Mouse (Mus musculus) kidney, postnatal 36 days (tissue): ENCODE measurements around the gene Tepsin.

Experiments
- DNase-seq, 2 experiments: peaks; one replicate each; pipeline ENCODE4 v3.0.0; 2021 to 2022; ENCODE audit warnings: mixed read lengths in 2 of 2

The Tepsin gene

DNA sequence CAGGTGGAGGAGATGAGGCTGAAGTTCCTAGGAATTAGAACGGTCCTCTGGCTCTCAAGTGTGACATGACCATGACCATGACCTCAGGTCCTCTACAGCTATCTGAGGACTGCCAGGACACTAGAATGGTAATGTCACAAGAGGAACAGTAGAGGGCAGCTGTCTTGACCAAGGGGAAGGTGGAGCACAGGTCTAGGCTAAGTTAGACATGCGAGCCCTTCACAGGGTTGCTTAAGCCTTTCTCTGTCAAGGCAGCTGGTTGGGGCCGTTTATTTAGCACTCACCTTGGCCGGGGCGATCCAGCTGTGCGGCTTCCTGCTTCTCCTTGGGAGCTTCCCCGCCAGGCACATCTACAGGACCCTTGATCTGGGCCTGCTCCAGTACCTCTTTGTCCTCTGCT is 12.0 kb upstream of the Tepsin start:
- no peak for DNase-seq

DNA sequence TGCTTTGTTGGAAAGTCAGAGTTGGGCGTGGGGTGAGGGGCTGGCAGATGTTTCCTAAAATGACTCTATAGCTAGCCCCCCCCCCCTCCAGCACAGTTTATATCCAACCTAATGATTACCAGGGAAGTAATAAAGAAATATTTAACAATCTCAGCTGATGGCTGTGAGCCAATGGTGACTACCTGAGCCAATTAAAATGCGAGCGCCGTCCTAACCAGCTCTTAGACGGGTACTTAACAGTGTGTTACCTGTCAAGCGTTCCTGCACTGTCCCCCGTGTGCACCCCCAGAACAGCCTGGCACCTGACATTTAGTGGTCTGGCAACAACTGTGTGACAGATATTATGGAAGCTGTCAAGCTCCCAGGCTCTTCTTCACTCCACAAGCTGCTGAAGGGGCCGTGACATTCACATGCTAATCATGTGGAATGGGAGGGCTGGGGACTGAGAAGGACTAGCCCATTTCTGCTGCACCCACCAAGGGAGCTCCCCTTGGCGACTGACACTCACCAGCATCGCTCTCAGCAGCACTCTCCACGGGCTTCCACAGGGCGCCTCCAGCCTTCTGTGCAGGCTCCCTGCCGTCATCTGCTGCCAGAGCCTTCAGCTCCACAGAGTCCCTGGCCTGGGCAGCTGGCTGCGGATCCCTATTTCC is 11.2 kb upstream of the Tepsin start:
- DNase-seq = peak in 1 of 2 experiments; percentile 43

- DNase-seq = peak; percentile 58 to 76
Measured at GRCm38 (mm10) chr11:120107796-120108195, 9.3 kb upstream of the Tepsin start.

GRCm38 (mm10) chr11:120107026-120107425 is 8.5 kb upstream of the Tepsin start:
- DNase-seq = peak in 1 of 2 experiments; percentile 47

DNA sequence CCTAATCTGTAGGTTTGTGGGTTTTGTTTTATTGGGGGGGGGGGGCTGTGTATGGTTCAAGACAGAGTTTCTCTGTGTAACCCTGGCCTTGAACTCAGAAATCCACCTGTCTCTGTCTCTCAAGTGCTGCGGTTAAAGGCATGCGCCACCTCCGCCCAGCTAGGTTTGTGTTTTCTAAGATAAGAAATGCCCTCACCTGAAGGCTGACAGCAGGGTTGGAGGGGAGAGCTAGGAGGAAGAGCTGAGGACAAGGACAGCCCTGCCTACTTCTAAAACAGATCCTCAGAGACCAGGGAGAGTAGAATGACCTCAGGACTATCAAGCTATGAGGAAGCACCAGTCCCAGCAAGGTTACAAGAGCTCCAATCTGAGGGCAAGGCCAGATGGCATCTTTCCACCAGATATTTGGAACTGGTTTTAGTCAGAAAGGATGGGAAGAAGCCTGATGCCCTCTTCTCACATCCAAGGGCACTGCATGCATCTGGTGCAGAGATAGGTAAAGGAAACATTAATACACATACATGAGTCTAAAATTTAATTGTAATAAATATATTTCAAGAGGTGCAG is 5.0 kb upstream of the Tepsin start:
- no peak for DNase-seq

- DNase-seq = peak; percentile 76 to 86
Measured at GRCm38 (mm10) chr11:120101036-120101435, 2.5 kb upstream of the Tepsin start.

DNA sequence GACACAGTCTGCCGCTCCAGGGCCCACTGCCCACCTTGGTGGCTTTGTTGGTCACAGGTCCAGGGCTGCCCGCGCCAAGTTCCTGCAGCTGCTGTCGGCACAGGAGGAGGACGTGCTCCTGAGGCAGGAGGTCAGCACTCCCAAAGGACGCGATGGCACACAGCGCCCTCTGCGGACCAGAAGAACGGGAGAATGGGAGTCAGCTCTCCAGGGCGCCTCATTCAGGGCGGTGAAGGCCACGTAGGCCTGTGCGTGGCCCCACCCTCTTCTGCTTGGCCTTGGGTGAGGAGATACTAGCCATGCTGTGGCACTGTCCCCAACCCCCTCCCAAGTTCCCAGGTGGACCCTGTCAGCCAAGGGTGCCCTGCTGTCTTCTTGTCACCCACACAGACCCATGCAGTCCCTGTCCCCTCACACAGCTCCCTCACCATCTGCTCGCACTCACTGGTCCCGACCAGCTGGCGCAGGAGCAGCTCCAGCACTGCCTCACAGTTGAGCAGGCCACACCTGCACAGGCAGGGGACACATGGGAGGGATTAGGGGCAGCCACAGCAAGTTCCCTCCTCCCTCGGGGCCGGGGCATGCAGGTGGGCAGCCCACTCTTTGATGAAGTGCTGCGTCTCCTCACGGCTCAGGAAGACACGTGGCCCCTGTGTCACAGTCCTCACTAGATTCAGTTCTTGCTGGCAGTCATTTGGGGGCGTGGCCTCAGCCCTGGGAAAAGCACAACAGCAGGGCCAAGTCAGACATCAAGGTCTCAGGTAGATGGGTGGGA is 5.5 kb downstream of the Tepsin start:
- DNase-seq = no peak

- DNase-seq = no peak
Measured at GRCm38 (mm10) chr11:120090661-120091060, 7.9 kb downstream of the Tepsin start.

GRCm38 (mm10) chr11:120086702-120087152 is 11.8 kb downstream of the Tepsin start, which contains the start of gene Cep131:
Gene Cep131 (minus strand): TSS chr11:120086827.
- DNase-seq = peak; percentile 99

DNA sequence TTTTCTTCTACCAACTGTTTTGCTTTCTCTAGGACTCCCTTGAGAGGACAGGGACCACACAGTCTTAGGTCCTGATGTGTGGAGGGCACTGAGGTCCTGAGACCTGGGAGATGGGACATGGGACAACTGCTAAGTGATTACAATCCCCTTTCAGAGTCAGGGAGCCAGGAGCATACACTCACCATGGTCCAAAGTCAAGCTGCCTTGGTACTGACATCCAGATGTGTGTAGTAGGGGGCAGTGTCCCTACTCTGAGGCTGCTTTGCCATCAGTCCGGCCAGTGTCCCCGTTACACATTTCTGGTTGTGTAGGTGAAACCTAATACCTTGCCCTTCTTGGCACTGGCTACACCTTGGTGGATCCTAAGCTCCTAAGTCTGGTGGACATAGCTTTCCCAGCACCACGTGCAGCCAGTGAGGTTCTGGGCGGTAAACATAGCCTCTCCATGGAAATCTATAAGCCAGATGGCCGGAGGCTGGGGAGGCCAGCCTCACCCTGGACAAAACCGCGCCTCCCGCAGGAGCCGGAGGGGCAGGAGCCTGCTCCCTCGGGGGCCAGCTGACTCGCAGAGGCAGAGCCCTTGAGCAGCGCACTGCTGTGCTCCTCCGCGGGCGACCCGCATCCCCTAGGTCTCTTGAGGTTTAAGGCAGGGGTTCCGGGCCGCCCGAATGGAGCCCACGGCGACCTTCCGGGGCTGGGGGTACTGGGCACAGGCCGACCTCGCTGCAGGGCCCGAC is 12.5 kb downstream of the Tepsin start:
- peak in 1 of 2 experiments; percentile 47 for DNase-seq

DNA sequence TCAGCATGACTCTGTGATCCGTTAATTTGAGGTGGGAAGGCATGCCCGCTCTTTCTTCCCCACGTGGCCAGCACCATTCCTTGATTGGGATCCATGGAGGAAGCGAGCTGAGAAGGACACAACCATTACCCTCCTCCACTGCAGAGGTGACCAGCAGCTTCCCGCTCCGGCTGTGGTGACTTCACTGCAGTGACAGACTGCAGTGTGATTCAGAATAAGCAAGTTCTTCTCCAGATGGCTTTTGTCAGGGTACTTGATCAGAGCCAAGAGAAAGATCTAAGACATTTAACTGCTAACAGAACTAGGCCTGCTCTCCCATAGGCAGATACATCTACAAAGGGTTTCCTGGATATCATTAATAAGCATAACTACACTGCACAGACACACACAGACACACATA is 18.2 kb downstream of the Tepsin start:
- DNase-seq = no peak

DNA sequence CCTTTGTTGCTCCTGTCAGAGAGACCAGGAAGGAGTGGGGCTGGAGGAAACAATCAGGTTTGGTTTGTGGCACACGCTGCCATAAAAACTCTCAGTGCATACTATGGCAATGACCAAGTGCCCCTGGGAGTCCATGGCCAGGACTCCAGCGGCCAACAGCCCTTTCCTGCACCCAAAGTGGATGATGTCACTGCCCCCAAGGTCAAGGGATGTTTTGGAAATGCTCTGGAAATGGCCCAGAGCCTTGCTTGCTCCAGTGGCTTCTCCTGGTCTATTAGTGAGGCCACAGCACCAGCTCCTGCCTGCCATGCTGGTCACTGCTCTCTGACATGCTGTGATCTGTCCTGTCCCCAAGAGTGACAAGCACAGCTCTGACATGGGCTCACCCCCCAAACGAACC is 22.3 kb downstream of the Tepsin start:
- DNase-seq = no peak

DNA sequence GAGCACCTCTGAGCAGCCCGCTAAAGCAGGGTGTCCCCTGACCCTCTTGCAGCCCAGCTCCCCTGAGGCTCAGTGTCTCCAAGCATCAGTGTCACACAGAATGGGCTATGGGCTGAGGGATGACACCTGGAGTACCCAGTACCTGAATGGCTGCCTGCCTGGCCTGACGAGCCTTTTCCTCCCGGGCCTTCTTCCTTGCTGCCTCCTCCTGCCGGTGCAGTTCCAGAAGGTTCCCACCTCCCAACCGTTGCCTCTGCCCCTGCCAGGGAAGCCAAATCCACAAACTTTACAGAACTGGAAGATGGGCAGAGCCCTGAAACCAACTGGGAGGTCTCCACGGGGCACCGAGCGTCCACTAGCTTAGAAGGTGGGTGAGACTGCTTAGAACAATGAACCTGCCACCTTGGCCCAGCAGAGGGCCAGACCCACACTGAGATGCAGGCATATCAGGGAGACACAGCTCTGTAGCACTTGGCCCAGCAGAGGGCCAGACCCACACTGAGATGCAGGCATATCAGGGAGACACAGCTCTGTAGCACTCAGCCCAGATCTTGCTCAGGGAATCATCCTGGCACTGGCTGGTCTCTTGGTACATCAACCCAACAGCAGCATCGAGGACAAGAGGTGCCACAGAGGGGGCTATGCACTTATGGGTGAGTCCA is 25.4 kb downstream of the Tepsin start:
- DNase-seq = no peak

DNA sequence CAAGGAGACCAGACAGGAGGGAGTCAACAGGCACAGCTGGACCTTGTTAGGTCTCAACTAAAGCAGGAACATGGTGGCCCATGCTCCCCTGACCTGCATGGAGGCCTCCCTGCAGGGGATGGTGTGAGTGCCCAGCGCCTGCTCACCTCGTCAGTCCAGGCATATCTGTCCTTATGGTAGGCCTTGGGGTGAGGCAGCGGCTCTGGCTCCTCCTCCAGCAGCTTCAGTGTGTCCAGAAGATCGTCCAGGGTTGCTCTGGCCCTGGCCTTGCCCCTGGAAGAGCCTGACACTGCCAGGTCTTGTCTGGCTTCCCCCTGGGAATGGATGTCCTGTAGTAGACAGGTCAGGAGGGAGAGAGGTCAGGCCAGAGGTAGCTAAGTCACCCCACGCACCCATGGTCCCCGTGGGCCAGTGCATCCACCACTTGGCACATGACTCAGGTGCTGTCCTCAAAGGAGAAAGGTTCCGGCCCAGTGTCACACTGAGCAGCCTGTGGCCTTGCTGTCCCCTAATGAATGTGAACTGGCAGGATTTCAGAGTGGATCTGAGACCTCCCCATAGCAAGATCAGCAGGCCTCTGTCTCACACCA is 26.7 kb downstream of the Tepsin start:
- DNase-seq = no peak

GRCm38 (mm10) chr11:120071065-120071464 is 27.5 kb downstream of the Tepsin start:
- DNase-seq = no peak

GRCm38 (mm10) chr11:120070286-120070930 is 28.1 kb downstream of the Tepsin start:
- DNase-seq = no peak

- no peak for DNase-seq
Measured at GRCm38 (mm10) chr11:120069261-120069660, 29.3 kb downstream of the Tepsin start.

GRCm38 (mm10) chr11:120067834-120068233 is 30.7 kb downstream of the Tepsin start:
- no peak for DNase-seq

DNA sequence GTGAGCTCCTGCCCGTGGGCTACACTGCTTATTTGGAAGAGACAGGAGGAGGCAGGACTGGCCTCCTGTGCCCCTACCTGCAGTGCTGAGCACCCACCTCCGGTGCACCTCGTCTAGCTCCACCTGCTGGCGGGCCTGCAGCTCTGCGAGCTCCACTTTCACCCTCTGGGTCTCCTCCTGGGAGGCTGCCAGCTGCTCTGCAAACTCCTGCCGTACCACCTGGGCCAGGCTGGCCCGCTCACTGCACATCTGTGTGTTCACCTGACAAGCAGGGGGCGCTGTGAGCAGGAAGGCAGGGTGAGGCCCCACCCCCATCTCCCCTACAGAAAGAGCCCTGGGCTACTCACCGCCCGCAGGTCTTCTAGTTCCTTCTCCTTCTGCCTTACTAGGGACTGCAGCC is 33.2 kb downstream of the Tepsin start:
- DNase-seq = peak; percentile 61 to 84

DNA sequence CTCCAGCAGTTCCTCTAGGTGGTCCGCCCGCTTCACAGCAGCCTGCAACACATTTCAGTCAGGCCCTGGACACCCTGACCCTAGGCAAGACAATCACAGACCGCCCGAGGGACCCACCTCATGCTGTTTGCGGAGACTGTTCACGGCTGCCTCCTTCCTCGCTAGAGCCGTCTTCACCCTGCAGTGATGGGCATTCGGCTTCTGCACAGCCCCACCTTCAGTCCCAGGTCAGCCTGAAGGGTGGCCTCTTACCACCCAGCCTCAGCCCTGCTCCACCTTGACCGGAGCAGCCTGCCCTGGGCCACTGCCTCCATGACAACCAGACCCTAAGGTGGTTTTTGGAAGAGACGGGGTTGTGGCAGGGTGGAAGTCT is 33.9 kb downstream of the Tepsin start:
- DNase-seq = no peak

- no peak for DNase-seq
Measured at GRCm38 (mm10) chr11:120064006-120064667, 34.4 kb downstream of the Tepsin start.
